Mouse (Mus musculus): ENCODE results near the gene Lpcat4.

GRCm38 (mm10) chr2:112215977-112216376 is 23.3 kb upstream of the Lpcat4 start:
- no peak for TF ChIP-seq CTCF (IDR thresholded peaks at IDR 0.05; ENCODE audit: control insufficient read depth, insufficient read depth, insufficient replicate concordance, low read depth, low read length)
- TF ChIP-seq POLR2A (IDR thresholded peaks at IDR 0.05; ENCODE audit: control insufficient read depth, low read depth, low read length), result no peak
